Mouse (Mus musculus): ENCODE results near the gene 1700028K03Rik. TPM values are rescaled to one million over a fixed set of nuclear protein-coding genes. Genes with fewer than 3 reads are reported as not detected.

1700028K03Rik gene
- polyA plus RNA-seq, 1 experiment from 2014 or later: 0.13 TPM

DNA sequence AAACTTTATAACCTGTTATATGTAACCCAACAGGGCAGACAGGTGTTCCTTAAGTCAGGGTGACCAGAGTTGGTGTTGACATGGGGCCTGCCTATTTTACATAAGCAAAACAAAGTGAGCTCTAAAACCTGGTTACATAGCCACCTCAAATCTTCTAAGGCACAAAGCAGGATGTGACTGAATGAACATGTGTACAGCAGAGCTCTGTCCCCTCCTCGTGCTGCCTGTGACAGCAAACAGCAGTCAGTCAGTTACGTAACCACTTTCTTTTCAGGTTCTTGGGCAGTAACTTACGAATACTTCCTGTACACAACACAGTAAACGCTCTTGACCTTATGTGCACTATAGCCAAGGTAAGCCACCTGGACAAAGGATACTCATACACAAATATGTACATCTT, 11.4 kb downstream of the 1700028K03Rik start:
- no peaks in the 10 kb centered on the region for H3K27me3 ChIP-seq
- H3K9ac ChIP-seq (replicated peaks): no peak overlapping the region
- H3K4me1 ChIP-seq (replicated peaks): peaks cover 3% of the 10 kb centered on the region; the same call in 1 of the 2 replicates
- no peak overlapping the region for H3K4me3 ChIP-seq (replicated peaks)
- H3K9me3 ChIP-seq: no peaks in the 10 kb centered on the region
- ATAC-seq (ENCODE audit: insufficient number of reproducible peaks, insufficient read depth, low FRiP score, low TSS enrichment, low read depth): no peak
- H3K36me3 ChIP-seq: peaks cover 28% of the 10 kb centered on the region
- WGBS: 76% methylated on average over 4 of the region's 4 CpGs
- no peak overlapping the region for H3K27ac ChIP-seq
- H3K4me2 ChIP-seq: no peak overlapping the region

DNA sequence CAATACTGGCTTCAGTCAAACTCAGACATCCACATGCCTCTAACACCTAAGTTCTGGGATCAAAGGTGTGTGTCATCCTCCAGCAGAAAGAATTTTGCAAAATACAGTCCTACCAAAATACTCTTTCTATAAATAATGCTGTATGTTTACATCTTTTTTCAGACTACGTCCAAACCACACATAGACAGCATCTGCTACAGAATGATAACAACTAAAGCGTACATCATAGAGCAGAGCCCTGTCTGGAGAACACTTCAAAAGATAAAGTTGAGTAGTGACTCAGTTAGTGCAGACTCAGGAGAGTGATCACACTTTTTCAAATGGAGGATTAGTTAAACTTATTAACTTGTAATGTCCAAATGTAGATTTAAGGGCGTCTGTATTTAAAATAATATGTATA, 13.4 kb downstream of the 1700028K03Rik start:
- WGBS: 89% methylated on average over 3 of the region's 3 CpGs
- Histone ChIP-seq H3K9me3 (no peaks in the 10 kb centered on the region), H3K9ac (replicated peaks) (no peak overlapping the region), H3K4me2 (no peak overlapping the region), H3K27me3 (no peaks in the 10 kb centered on the region), H3K4me1 (replicated peaks) (no peaks in the 10 kb centered on the region), H3K4me3 (replicated peaks) (no peak overlapping the region), H3K36me3 (peaks cover 38% of the 10 kb centered on the region), H3K27ac (no peak overlapping the region)
- ATAC-seq (ENCODE audit: insufficient number of reproducible peaks, insufficient read depth, low FRiP score, low TSS enrichment, low read depth): no peak

DNA sequence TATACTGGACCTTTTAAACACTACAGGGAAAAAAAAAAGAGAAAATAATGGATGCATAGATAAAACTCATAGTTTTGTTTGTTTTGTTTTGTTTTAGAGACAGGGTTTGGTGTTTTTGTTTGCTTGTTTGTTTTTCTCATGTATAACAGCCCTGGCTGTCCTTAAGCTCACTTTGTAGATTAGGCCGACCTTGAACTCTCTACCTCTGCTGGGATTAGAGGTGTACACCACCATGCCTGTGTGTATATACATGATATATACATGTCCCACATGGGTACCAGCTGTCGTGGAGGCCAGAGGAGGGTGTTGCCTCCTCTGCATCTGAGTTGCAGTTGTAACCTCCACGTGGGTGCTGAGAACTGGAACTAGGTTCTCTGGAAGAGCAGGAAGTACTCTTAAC, 13.9 kb downstream of the 1700028K03Rik start:
- Histone ChIP-seq H3K27ac (no peak overlapping the region), H3K27me3 (no peaks in the 10 kb centered on the region), H3K36me3 (peaks cover 38% of the 10 kb centered on the region), H3K9me3 (no peaks in the 10 kb centered on the region), H3K4me3 (replicated peaks) (no peak overlapping the region), H3K9ac (replicated peaks) (no peak overlapping the region), H3K4me2 (no peak overlapping the region), H3K4me1 (replicated peaks) (no peaks in the 10 kb centered on the region)
- 80% methylated on average over 3 of the region's 3 CpGs for WGBS
- no peak for ATAC-seq (ENCODE audit: insufficient number of reproducible peaks, insufficient read depth, low FRiP score, low TSS enrichment, low read depth)

GRCm38 (mm10) chr5:107554336-107554735, 19.8 kb downstream of the 1700028K03Rik start:
- no peak overlapping the region for H3K27ac ChIP-seq
- H3K9me3 ChIP-seq: no peaks in the 10 kb centered on the region
- no peak overlapping the region for H3K4me3 ChIP-seq (replicated peaks)
- H3K27me3 ChIP-seq: no peaks in the 10 kb centered on the region
- 51% methylated on average over 5 of the region's 5 CpGs for WGBS
- H3K4me2 ChIP-seq: no peak overlapping the region
- peaks cover 62% of the 10 kb centered on the region for H3K36me3 ChIP-seq
- ATAC-seq (ENCODE audit: insufficient number of reproducible peaks, insufficient read depth, low FRiP score, low TSS enrichment, low read depth): no peak
- H3K9ac ChIP-seq (replicated peaks): no peak overlapping the region
- H3K4me1 ChIP-seq (replicated peaks): no peaks in the 10 kb centered on the region

- no peaks in the 10 kb centered on the region for H3K4me1 ChIP-seq (replicated peaks)
- H3K4me3 ChIP-seq (replicated peaks): no peak overlapping the region
- no peaks in the 10 kb centered on the region for H3K9me3 ChIP-seq
- H3K9ac ChIP-seq (replicated peaks): no peak overlapping the region
- H3K27ac ChIP-seq: no peak overlapping the region
- no peak for ATAC-seq (ENCODE audit: insufficient number of reproducible peaks, insufficient read depth, low FRiP score, low TSS enrichment, low read depth)
- H3K36me3 ChIP-seq: peaks cover 72% of the 10 kb centered on the region
- H3K27me3 ChIP-seq: no peaks in the 10 kb centered on the region
- H3K4me2 ChIP-seq: no peak overlapping the region
- WGBS: 78% methylated on average over 3 of the region's 3 CpGs
Observed at GRCm38 (mm10) chr5:107556969-107557368, 22.5 kb downstream of the 1700028K03Rik start.

DNA sequence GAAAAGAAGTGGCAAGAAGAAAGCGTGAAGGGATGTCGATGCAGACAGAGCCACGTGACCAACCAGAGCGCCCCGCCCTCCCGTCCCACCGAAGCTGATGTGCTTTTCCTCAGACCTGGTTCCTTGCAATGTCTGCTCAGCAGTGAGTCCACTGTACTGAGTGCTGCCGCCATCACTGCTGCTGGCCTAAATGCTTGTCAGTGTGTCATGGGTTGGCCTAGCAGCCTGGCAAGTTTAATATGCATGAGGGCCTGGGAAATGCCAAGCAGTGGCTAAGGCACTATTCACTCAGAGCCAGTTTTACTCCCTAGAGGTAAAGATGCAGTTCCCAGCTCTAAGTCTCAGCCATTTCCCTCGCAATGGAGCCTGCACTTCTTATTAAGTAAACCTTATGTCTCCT, 34.6 kb downstream of the 1700028K03Rik start:
- WGBS: 98% methylated on average over 9 of the region's 9 CpGs
- Histone ChIP-seq H3K27me3 (no peaks in the 10 kb centered on the region), H3K36me3 (peaks cover 65% of the 10 kb centered on the region), H3K4me1 (replicated peaks) (no peaks in the 10 kb centered on the region), H3K9ac (replicated peaks) (no peak overlapping the region), H3K9me3 (no peaks in the 10 kb centered on the region), H3K4me3 (replicated peaks) (no peak overlapping the region), H3K4me2 (no peak overlapping the region), H3K27ac (no peak overlapping the region)
- no peak for ATAC-seq (ENCODE audit: insufficient number of reproducible peaks, insufficient read depth, low FRiP score, low TSS enrichment, low read depth)

GRCm38 (mm10) chr5:107597301-107598077, 63.0 kb downstream of the 1700028K03Rik start, which contains the start of the genes Rpap2 and Glmn:
TSS of gene Rpap2 (plus strand) at chr5:107597373.
TSS of gene Glmn (minus strand) at chr5:107597888.
- H3K4me1 ChIP-seq (replicated peaks): peaks cover 4% of the 10 kb centered on the region; the same call in 1 of the 2 replicates
- H3K36me3 ChIP-seq: peaks cover 21% of the 10 kb centered on the region
- WGBS: 2% methylated on average over 60 of the region's 64 CpGs
- peak within 1 kb of the TSS; percentile 81 for H3K9ac ChIP-seq (replicated peaks)
- peak within 1 kb of the TSS; percentile 89 for H3K27ac ChIP-seq
- peak within 1 kb of the TSS; percentile 67 for H3K4me2 ChIP-seq
- no peaks in the 10 kb centered on the region for H3K9me3 ChIP-seq
- peak within 1 kb of the TSS; percentile 67 for H3K4me3 ChIP-seq (replicated peaks)
- ATAC-seq (ENCODE audit: insufficient number of reproducible peaks, insufficient read depth, low FRiP score, low TSS enrichment, low read depth): peak; percentile 93
- no peaks in the 10 kb centered on the region for H3K27me3 ChIP-seq

GRCm38 (mm10) chr5:107598380-107598779, 63.9 kb downstream of the 1700028K03Rik start:
- H3K9ac ChIP-seq (replicated peaks): no peak overlapping the region; the same call in 1 of the 2 replicates
- no peaks in the 10 kb centered on the region for H3K9me3 ChIP-seq
- no peaks in the 10 kb centered on the region for H3K27me3 ChIP-seq
- H3K27ac ChIP-seq: no peak overlapping the region
- H3K4me1 ChIP-seq (replicated peaks): peaks cover 4% of the 10 kb centered on the region; the same call in 1 of the 2 replicates
- peaks cover 21% of the 10 kb centered on the region for H3K36me3 ChIP-seq
- ATAC-seq (ENCODE audit: insufficient number of reproducible peaks, insufficient read depth, low FRiP score, low TSS enrichment, low read depth): no peak
- WGBS: 22% methylated on average over 4 of the region's 4 CpGs
- peak overlapping the region; percentile 67 for H3K4me2 ChIP-seq
- peak overlapping the region; percentile 67 for H3K4me3 ChIP-seq (replicated peaks)

Other genes with a start within 250 kb of the 1700028K03Rik start
- 17.5 and 20.3 TPM in 2 replicates for gene Tgfbr3, start 245.1 kb upstream of the 1700028K03Rik start, polyA plus RNA-seq (2016; fragmentation: Nextera tagmentation; extraction: Ambion mirVana)
- gene Brdt, start 203.6 kb upstream of the 1700028K03Rik start, polyA plus RNA-seq (2016; fragmentation: Nextera tagmentation; extraction: Ambion mirVana): 2.7 and 3.1 TPM in 2 replicates
- 1.1 and 1.3 TPM in 2 replicates for gene Ephx4, start 132.0 kb upstream of the 1700028K03Rik start, polyA plus RNA-seq (2016; fragmentation: Nextera tagmentation; extraction: Ambion mirVana)
- not detected in 2 replicates for gene Lpcat2b, start 103.2 kb upstream of the 1700028K03Rik start, polyA plus RNA-seq (2016; fragmentation: Nextera tagmentation; extraction: Ambion mirVana)
- gene Btbd8, start 96.7 kb upstream of the 1700028K03Rik start, polyA plus RNA-seq (2016; fragmentation: Nextera tagmentation; extraction: Ambion mirVana): 6.3 and 6.7 TPM in 2 replicates
- 0.93 and 0.99 TPM in 2 replicates for gene Gm42669, start 27.1 kb upstream of the 1700028K03Rik start, polyA plus RNA-seq (2016; fragmentation: Nextera tagmentation; extraction: Ambion mirVana)
- 19.8 and 22.7 TPM in 2 replicates for gene Rpap2, start 62.7 kb downstream of the 1700028K03Rik start, polyA plus RNA-seq (2016; fragmentation: Nextera tagmentation; extraction: Ambion mirVana)
- gene Glmn, start 63.2 kb downstream of the 1700028K03Rik start, polyA plus RNA-seq (2016; fragmentation: Nextera tagmentation; extraction: Ambion mirVana): 50.2 and 52.9 TPM in 2 replicates
- gene Gfi1, start 191.3 kb downstream of the 1700028K03Rik start, polyA plus RNA-seq (2016; fragmentation: Nextera tagmentation; extraction: Ambion mirVana): not detected in 2 replicates